Mouse (Mus musculus): ENCODE measurements around the gene Cited4.

The Cited4 gene

GRCm38 (mm10) chr4:120666358-120667024 lies at the start of gene Cited4:
Gene Cited4 (plus strand): TSS chr4:120666572.
- in situ Hi-C loops (cut with MseI, MboI) = no loop called here

- in situ Hi-C loops (cut with MseI, MboI) = no loop called here
Measured at GRCm38 (mm10) chr4:120627728-120628127, 38.6 kb upstream of the Cited4 start.

DNA sequence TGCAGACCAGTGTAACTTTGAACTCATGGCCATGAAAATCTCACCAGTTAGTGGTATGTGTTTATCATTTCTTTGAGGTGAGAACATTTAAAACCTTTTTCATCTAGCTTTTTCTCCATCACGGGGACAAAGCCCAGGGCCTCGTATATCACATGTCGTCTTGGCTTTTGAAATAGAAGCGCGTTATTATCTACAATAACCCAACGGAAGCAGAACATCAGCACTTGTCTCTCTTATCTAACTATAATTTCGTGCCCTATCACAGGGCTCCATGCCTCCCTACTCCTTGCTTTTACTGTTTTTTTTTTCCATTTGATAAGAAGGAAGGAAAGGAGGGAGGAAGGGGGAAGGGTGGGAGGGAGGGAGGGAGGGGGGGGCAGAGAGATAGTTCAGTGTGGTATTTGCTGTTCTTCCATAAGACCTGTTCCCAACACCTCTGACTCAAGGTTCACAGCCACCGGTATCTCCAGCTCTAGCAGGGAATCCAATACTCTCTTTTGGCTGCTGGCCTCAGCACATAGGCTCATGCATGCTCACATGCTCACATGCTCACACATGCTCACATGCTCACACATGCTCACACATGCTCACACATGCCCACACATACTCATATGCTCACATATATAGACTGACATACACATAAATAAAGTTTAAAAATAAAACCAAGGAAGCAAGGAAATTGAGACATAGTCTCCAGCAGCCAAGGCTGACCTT lies 36.0 kb upstream of the Cited4 start:
- in situ Hi-C loops (cut with MseI, MboI) = no loop called here

GRCm38 (mm10) chr4:120631828-120632227 lies 34.5 kb upstream of the Cited4 start:
- in situ Hi-C loops (cut with MseI, MboI) = no loop called here

DNA sequence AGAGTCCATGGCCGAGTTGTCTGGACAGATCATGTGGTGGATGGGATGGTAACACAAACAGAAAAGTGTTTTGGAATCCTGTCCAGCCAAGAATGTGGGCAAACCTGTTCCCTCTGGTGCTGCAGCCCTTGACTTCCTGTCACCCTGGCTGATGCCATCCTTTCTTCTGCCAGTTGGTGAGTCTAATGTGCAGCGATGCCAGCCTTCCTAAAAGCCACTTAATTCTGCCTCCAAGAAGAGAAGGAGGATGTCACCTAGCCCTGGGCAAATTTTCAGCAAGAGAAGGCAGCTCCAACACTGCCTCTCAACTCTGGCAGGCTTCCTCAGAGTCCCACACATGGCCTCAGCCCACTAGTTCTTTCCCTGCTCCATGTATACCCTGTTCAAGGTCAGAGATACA lies 31.0 kb upstream of the Cited4 start:
- in situ Hi-C loops (cut with MseI, MboI) = no loop called here

GRCm38 (mm10) chr4:120641946-120642345 lies 24.4 kb upstream of the Cited4 start:
- in situ Hi-C loops (cut with MseI, MboI) = no loop called here

GRCm38 (mm10) chr4:120643899-120644298 lies 22.5 kb upstream of the Cited4 start:
- in situ Hi-C loops (cut with MseI, MboI) = no loop called here

- in situ Hi-C loops (cut with MseI, MboI) = no loop called here
Measured at GRCm38 (mm10) chr4:120649369-120650207, 16.8 kb upstream of the Cited4 start.

- in situ Hi-C loops (cut with MseI, MboI) = no loop called here
Measured at GRCm38 (mm10) chr4:120650208-120650592, 16.2 kb upstream of the Cited4 start.

- in situ Hi-C loops (cut with MseI, MboI) = no loop called here
Measured at GRCm38 (mm10) chr4:120655898-120656297, 10.5 kb upstream of the Cited4 start.

DNA sequence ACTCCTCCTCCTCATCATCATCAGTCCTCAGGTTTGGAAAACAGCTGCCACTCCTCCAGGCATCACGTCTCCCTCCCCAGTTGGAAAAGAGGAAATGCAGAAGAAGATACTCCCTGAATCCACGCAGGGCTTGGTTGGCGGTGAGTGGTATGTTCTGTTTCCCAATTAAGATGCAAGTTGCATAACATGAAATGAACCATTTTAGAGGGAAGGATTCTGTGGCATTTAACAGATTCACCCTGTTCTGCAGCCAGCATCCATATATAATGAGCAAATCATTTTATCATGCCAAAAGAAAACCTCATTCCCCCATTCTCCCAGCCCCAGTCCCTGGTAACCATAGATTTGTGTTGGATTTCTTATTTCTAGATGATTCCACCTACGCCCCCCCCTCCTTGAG lies 5.9 kb upstream of the Cited4 start:
- in situ Hi-C loops (cut with MseI, MboI) = no loop called here

DNA sequence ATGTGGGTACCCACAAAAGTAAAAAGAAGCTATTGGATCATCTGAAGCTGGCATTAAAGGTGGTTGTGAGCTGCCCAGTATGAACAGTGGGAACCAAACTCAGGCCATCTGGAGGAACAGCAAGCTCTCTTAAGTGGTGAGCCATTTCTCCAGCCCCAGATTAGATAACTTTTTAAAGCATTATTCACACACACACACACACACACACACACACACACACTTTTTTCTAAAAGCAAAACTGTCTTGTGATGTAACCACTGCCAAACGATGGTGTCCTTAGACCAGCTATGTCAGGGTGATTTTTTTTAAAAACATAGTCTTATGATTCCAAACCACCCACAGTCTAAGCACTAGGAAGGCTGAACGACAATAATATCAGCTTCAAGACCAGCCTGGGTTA lies 1.8 kb upstream of the Cited4 start:
- in situ Hi-C loops (cut with MseI, MboI) = no loop called here

- in situ Hi-C loops (cut with MseI, MboI) = no loop called here
Measured at GRCm38 (mm10) chr4:120665144-120665700, 1.1 kb upstream of the Cited4 start.

DNA sequence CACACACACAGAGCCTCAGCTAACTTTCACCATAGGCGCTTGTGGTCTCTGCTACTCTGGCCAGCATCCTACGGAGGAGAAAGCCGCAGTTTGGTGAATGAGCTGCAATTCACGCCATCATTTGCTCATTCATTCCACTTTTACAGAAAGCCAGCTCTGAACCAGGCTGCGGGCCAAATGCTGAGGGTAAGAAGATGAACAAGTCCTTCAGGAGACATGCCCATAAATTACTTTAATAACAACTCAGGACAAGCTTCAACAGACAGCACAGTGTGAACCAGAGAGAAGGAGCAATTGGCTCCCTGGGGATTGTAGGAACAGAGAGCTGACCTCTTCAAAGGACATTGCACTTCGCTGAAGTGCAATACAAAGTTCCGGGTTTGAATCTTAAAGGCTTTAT lies 590 bp upstream of the Cited4 start:
- in situ Hi-C loops (cut with MseI, MboI) = no loop called here

DNA sequence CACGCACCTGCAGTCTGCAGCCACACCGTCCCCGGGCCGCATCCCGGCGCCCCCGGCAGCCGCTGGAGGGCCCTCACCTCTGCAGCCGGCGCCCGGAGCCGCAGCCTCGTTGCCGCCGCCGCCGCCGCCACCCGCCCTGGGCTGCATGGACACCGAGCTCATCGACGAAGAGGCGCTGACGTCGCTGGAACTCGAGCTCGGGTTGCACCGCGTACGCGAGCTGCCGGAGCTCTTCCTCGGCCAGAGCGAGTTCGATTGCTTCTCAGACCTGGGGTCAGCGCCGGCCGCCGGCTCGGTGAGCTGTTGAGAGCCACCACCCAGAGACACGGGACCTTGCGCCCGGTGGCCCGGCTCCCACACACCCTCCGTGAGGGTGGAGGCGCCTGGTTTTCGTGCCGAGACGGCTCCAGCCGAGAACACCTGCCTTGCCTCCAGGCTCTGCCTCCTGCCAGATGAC lies 701 bp downstream of the Cited4 start:
- in situ Hi-C loops (cut with MseI, MboI) = no loop called here

DNA sequence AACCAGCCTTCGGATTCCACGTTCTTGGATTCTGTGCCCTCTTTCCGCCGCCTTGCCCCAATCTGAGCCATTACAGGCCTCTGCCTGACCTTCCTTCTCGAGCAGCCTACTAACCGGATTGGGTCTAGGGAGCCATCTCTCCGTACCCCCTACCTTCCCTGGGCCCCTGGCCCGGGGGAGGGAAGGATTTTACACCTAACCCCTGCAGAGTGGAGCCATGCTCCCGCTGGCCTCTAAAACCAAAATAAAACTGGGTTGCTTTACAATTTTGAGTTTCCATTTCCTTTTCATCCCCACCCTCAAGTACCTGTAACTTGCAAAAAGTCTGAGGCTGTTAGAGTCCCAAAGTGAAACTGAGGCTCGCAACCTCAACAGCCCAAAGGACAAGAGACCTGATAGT lies 1.2 kb downstream of the Cited4 start:
- in situ Hi-C loops (cut with MseI, MboI) = no loop called here

DNA sequence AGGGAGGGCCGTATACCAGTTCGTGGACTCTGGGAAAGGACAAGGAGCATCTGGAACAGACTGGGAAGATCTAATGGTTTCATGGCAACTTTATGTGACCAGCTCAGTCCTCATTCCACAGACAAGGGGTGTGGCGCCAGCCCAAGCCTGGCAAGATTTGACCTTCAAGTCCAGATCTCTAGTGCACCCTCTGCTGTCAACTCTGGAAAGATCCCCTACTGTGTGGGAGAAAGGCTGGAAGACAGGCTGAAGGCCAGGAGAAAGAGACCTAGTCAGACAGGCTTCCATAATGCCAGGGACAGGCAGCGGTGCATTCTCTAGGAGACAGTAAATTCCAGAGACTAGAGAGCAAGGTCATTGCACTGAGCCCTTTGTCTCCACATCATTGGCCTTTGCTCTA lies 2.2 kb downstream of the Cited4 start:
- in situ Hi-C loops (cut with MseI, MboI) = no loop called here

- in situ Hi-C loops (cut with MseI, MboI) = no loop called here
Measured at GRCm38 (mm10) chr4:120669585-120669984, 3.2 kb downstream of the Cited4 start.

GRCm38 (mm10) chr4:120671046-120671445 lies 4.7 kb downstream of the Cited4 start:
- in situ Hi-C loops (cut with MseI, MboI) = no loop called here

DNA sequence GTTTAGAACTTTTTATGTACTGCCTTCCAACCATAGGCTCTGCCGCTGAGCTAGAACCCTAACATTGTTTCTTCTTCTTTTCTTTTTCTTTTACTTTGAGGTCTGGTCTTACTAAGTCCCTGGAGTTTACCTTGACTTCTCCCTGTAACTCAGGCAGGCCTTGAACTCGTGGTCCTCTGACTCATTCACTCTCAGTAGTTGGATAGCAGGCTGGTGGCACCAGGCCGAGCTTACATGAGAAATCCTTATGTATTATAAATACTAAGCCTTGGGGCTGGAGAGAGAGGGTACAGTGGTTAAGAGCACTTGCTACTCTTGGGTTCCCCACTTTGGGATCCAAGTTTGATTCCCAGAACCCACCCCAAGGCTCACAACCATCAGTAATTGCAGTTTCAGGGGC lies 7.2 kb downstream of the Cited4 start:
- in situ Hi-C loops (cut with MseI, MboI) = no loop called here

GRCm38 (mm10) chr4:120674775-120675451 lies 8.5 kb downstream of the Cited4 start:
- in situ Hi-C loops (cut with MseI, MboI) = no loop called here

DNA sequence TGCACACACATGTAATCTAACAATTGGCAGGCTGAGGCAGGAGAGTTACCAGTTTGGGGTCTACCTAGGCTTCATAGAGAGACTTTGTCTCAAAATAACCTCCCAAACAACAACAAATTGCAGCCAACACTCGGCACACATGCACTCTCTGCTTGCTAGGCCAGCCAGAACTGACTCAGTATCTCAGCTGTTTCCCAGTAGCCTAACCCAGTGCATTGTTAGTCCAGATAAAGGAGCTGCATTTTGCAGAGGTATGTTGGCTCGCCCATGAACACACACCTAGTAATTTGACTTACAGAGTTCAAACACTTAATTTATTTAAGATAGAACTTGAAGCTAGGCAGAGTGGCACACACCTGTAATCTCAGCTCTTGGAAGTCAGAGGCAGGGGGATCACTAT lies 9.3 kb downstream of the Cited4 start:
- in situ Hi-C loops (cut with MseI, MboI) = no loop called here
